ENCODE assay signal across 8 mouse cellular contexts in the genomic region with DNA sequence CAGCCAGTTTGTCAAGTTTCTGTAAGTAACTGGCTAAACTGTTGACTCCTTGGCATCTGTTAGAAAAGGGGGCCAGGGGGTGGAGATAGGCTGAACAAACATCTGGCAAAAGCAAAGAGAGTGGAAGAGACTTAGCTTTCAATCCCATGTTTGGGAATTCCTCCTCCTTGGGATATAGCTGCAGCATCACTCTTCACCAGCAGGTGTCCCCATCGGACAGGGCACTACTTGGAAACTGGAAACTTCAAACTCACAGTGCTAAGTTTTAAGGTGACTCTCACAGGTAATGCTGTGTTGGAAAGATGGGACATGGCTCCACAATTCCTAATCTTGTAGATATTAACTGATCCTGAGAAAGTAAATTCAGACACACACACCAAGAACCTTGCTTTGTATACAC. TPM values are rescaled to one million over a fixed set of nuclear protein-coding genes. Genes with fewer than 3 reads are reported as not detected.
DNase-seq lines count a peak whose midpoint lies in the region; ATAC-seq and TF ChIP-seq lines count a peak whose summit lies in the region.

No protein-coding gene starts in this region.

- H3K4me2 ChIP-seq in neural tube, embryonic 11.5 days (ENCODE audit: low read depth): no peak overlapping the region

- WGBS in kidney, adult 2 months: 3% methylated on average over 1 of the region's 1 CpGs
- 0% methylated on average over 1 of the region's 1 CpGs for WGBS in neural tube, embryonic 11.5 days

- H3K4me1 ChIP-seq in kidney, adult 2 months (ENCODE audit: control insufficient read depth, insufficient read depth, low read length): peaks cover 12% of the 10 kb centered on the region; the same call in 1 of the 2 replicates
- no peaks in the 10 kb centered on the region for H3K4me1 ChIP-seq in neural tube, embryonic 11.5 days (ENCODE audit: control insufficient read depth, insufficient read depth, low read length)

- intact Hi-C loops in left cerebral cortex, postnatal 4 days (cut with DNase I): loop anchor here (10.0 kb wide), 3 partner anchors 256 to 476 kb away; a partner anchor contains a TSS

- no peak overlapping the region for H3K4me3 ChIP-seq in kidney, adult 2 months (ENCODE audit: insufficient read depth, low read depth, low read length)
- H3K4me3 ChIP-seq in neural tube, embryonic 11.5 days (ENCODE audit: low read depth, low read length): no peak overlapping the region

- peak; percentile 69 for DNase-seq in 3T3-L1 (ENCODE audit: low read depth, low spot score)
- peak; percentile 59 for DNase-seq in MN1 (ENCODE audit: low spot score)
- DNase-seq in cerebellum, adult 9-11 months: peak; percentile 36
- peak; percentile 65 to 80 for DNase-seq in frontal cortex, postnatal 36 days (ENCODE audit: low spot score in 2 of 2)
- peak; percentile 85 for DNase-seq in kidney, adult 2 months
- peak; percentile 65 for DNase-seq in left cerebral cortex, postnatal 4 days
- DNase-seq in neural tube, embryonic 11.5 days (ENCODE audit: low spot score): peak; percentile 44
- DNase-seq in urinary bladder, postnatal 10 days (ENCODE audit: low spot score): peak; percentile 26

- no peak for ATAC-seq in neural tube, embryonic 11.5 days (ENCODE audit: insufficient read depth, low FRiP score, low TSS enrichment)

- peak; percentile 95 for TF ChIP-seq CTCF in kidney, adult 2 months (conservative IDR thresholded peaks at IDR 0.05; ENCODE audit: insufficient read depth, insufficient read length, low read depth, low read length)

- no peak for TF ChIP-seq POLR2A in kidney, adult 2 months (IDR thresholded peaks at IDR 0.05; ENCODE audit: low read depth, low read length)

- H3K36me3 ChIP-seq in kidney, adult 2 months (ENCODE audit: control insufficient read depth, insufficient read depth, low read length): no peaks in the 10 kb centered on the region; the same call in 1 of the 2 replicates
- no peaks in the 10 kb centered on the region for H3K36me3 ChIP-seq in neural tube, embryonic 11.5 days (ENCODE audit: control insufficient read depth, insufficient read depth, low read length)

- H3K9me3 ChIP-seq in neural tube, embryonic 11.5 days (ENCODE audit: control insufficient read depth, low read length): no peaks in the 10 kb centered on the region

- no peak overlapping the region for H3K9ac ChIP-seq in neural tube, embryonic 11.5 days (ENCODE audit: low read length)

- no peaks in the 10 kb centered on the region for H3K27me3 ChIP-seq in kidney, adult 2 months (replicated peaks; ENCODE audit: control insufficient read depth, insufficient read depth, low read length)
- H3K27me3 ChIP-seq in neural tube, embryonic 11.5 days (ENCODE audit: control insufficient read depth, insufficient read depth, low read length): no peaks in the 10 kb centered on the region

- H3K27ac ChIP-seq in kidney, adult 2 months (ENCODE audit: insufficient read depth, low read depth, low read length): no peak overlapping the region
- no peak overlapping the region for H3K27ac ChIP-seq in neural tube, embryonic 11.5 days (ENCODE audit: low read depth, low read length)

RNA-seq across cellular contexts. Expression of a gene that starts 46.6 kb away (rescaled TPM):
- polyA plus RNA-seq in kidney, adult 2 months (2012; rRNA removed): 4.7 and 6.7 TPM in 2 replicates
- total RNA-seq in left cerebral cortex, postnatal 4 days (2021): 1 to 10 TPM; 9.0 to 9.7 TPM
- polyA plus RNA-seq in neural tube, embryonic 11.5 days (2014; fragmentation: Nextera tagmentation; extraction: Ambion mirVana): 12.4 and 14.1 TPM in 2 replicates

RNA-seq across cellular contexts. Expression of a gene that starts 47.0 kb away (rescaled TPM):
- 7.6 and 8.6 TPM in 2 replicates for polyA plus RNA-seq in kidney, adult 2 months (2012; rRNA removed)
- total RNA-seq in left cerebral cortex, postnatal 4 days (2021): 10 to 100 TPM; 26.0 to 31.8 TPM
- 10.7 and 14.0 TPM in 2 replicates for polyA plus RNA-seq in neural tube, embryonic 11.5 days (2014; fragmentation: Nextera tagmentation; extraction: Ambion mirVana)

RNA-seq across cellular contexts. Expression of a gene that starts 55.2 kb away (rescaled TPM):
- polyA plus RNA-seq in kidney, adult 2 months (2012; rRNA removed): 0.90 and 1.1 TPM in 2 replicates
- total RNA-seq in left cerebral cortex, postnatal 4 days (2021): 10 to 100 TPM in 1 of 2 experiments, 1 to 10 TPM in 1; 9.2 to 10.2 TPM
- polyA plus RNA-seq in neural tube, embryonic 11.5 days (2014; fragmentation: Nextera tagmentation; extraction: Ambion mirVana): 33.2 and 33.5 TPM in 2 replicates

RNA-seq across cellular contexts. Expression of a gene that starts 55.3 kb away (rescaled TPM):
- polyA plus RNA-seq in kidney, adult 2 months (2012; rRNA removed): 2.1 and 2.2 TPM in 2 replicates
- total RNA-seq in left cerebral cortex, postnatal 4 days (2021): 1 to 10 TPM; 7.2 to 7.9 TPM
- polyA plus RNA-seq in neural tube, embryonic 11.5 days (2014; fragmentation: Nextera tagmentation; extraction: Ambion mirVana): 16.3 and 27.3 TPM in 2 replicates

Comparison
In these comparisons a context has a peak if more than half of its experiments do, and no peak if none do; other contexts are left out.
1. DNase-seq: peak in every context shown above with its lines; median percentile 85 in kidney, adult 2 months; 72 in frontal cortex, postnatal 36 days; 69 in 3T3-L1; 65 in left cerebral cortex, postnatal 4 days; 59 in MN1; 44 in neural tube, embryonic 11.5 days; 36 in cerebellum, adult 9-11 months; 26 in urinary bladder, postnatal 10 days.
2. RNA of a gene that starts 55.2 kb away (polyA plus RNA-seq): 33.2 to 33.5 TPM in neural tube, embryonic 11.5 days; 0.90 to 1.1 TPM in kidney, adult 2 months; every median in the first group is over 10 times any median in the second.